Mouse (Mus musculus) testis, postnatal 14 days (tissue): ENCODE results near the gene Nrl.

ENCODE experiments used
- DNase-seq: peaks from one replicate; pipeline ENCODE4 v3.0.0; 2021; ENCODE audit warnings: low spot score

Nrl gene

DNA sequence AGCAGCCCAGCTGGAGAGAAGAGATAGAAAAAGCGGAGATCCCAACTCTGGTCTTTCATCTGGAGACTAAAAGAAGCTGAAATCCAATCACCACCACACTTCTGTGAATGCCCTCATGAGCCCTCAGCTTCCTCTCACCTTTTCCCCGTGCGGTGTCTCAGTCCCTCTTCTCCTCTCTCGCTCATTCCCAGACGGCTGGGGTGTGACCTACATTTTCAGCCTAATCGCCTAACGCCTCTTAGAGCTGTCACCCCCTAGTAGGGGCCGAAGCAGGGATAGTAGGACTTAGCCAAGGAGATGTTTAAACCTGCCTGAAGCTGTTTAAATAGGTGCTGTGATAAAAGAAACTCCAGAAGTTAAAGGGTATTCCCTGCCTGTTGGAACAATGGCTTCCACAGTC is at the start of gene Nrl:
TSS of gene Nrl (minus strand) at position 197 of the 400 bp plus-strand sequence.
- no peak for DNase-seq

DNA sequence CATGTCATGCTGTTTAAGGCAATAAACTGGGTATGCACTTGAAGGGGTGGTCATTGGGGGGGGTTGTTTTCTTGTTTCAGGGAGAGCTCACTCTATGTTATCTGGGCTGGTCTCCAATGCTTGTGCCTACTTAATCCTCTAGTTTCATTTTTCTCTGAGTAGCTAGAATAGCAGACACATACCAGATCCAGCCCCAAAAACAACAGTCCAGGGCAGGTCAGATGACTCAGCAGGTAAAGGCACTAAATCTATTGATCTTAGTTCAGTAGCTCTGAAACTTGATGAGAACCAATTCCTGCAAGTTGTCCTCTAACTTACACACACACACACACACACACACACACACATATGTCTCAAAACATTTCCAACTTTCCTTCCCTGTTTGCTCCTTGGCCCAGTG is 47.0 kb upstream of the Nrl start:
- DNase-seq: no peak

DNA sequence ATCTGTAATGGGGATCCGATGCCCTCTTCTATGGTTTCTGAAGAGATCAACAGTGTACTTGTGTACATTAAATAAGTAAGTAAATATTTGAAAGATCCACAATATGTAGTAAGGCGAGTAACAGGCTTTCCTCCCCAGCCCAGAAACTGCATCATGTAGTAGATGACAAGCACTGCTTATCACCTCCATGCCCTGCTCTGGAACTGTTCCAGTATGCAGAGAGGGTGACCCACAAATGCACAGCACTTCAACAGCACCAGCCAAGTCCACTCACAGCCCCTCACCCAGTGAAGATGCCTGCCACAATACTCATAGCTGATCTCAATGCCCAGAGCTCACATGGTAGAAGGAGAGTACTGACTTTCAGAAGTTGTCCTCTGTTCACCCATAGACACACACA is 45.8 kb upstream of the Nrl start:
- no peak for DNase-seq

DNA sequence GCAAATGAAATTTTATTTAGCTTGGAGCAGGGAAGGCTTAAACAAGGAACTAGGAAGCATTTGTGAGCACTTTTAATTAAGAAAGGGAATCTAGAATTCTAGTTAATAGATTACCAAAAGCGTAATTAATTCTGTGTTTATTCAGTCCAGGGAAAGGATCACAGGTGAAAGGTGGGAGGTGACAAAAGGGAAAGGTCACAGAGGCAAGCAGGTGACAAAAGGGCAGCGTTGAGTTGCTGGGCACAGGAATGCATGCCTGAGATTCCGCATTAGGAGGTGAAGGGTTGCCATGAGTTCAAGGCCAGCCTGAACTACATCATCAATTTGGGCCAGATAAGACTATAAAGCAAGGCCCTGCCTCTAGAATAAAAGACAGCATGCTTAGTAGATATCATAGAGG is 42.7 kb upstream of the Nrl start:
- no peak for DNase-seq

DNA sequence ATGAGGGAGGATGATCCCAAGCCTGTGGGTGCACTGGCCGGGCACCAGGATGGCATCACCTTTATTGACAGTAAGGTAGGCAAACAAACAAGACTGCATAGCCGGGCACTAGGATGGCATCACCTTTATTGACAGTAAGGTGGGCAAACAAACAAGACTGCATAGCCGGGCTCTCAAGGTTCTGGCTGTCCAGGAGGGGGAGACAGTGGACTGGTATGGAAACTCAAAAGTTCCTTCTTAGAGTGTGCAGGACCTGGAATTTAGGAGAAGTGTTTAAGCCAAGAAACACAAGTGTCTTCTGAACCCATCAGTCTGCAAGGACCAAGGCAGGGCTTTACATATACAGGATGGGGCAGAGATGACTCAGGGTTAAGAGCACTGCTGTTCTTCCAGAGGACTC is 41.0 kb upstream of the Nrl start:
- no peak for DNase-seq

DNA sequence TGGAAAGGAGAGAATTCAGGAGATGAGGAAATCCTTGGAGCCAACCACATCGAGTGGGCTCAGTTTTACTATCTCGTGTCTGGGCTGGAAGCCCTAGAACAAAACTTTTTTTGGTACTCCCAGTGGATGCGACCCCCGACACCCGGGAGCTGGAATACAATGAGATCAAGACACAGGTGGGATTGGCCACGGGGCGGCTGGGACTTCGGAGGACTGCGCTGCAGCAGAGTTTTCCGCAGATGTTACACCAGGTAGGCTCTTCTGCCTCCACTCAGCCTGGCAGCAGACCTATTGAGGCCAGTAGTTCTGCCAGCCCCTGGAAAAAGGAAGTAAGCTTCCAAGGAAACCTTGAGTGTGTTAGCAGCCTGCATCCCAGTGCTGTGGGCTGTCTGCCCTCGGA is 38.5 kb upstream of the Nrl start:
- DNase-seq: peak; percentile 8

DNA sequence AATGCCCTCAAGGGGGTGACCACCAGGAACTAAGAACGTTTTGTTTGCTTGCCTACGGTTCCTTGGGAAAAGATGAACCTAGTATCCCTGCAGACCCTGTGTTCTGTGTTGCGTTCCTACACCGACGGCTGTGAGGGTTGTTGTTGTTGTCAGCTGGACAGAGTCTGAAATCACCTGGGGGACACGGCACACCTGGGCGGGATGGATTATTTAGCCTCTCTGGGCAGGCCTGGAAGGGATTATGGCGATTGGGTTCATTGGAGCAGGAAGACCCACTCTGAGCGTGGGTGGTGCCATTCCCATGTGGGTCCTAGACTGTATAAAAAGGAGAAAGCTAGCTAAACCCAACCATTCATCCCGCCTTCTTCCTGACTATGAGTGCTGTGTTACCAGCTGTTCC is 37.1 kb upstream of the Nrl start:
- DNase-seq: peak; percentile 17

DNA sequence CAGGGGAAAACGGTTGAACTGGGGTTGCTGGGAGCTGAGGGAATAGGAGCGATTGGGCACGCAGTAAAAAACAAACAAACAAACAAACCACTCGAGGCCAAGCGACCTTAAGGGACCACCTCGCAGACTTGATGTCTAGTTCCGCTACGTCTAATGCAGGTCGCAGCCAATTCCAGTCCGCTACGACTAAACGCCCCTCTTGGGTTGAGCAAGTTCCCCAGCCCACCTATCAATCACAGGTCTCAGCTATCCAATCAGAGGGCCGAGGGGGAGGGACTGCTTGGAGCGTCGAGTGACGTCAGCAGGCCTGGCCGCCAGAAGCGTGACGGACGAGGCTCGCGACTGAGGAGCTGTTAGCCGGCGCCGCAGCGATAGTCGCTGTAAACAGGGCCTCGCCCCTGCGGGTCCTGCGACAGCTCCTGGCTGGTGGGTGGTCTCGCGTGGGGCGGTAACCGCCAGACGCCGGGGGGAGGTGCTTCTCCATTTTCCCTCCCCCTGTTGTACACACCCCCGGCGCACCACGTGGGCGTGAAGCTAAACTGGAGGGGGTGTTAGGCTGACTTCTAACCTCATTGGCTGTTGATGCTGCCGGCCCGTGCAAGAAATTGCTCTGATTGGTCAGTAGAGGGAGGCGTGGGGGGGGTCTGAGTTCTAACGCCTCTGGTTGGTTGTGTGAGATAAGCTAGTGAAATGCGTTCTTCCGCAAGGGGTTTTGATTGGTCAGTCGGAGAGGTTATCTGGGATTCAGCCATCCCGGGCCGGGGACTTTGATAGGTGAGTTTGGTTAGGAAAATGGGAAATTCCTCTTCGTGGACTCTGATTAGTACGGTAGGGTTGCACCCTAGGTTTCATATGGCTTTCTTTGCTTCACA is 35.7 kb upstream of the Nrl start, which contains the start of gene A730061H03Rik:
TSS of gene A730061H03Rik (minus strand) at position 205 of the 872 bp plus-strand sequence.
- peak; percentile 99 for DNase-seq

DNA sequence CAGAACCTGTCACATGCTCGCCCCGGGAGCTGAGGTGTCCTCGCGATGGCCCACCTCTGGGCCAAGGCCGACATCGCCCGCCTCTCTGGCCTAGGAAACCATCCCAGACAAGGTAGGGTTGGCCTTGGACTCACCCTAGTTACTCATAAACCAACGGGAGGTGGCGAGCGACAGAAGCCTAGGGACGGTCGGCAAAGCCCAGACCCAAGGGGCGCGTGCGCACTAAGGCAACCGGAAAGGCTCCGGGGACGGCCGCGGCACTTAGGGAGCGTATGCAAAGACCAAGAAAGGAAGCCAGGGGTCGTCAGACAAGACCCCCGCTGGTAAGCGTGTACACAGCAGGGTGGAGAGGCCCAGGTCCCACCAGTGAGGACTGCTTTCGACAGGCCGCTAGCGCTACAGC is 35.0 kb upstream of the Nrl start, which contains the start of gene Dcaf11:
TSS of gene Dcaf11 (plus strand) at position 208 of the 403 bp plus-strand sequence.
- peak; percentile 93 for DNase-seq

DNA sequence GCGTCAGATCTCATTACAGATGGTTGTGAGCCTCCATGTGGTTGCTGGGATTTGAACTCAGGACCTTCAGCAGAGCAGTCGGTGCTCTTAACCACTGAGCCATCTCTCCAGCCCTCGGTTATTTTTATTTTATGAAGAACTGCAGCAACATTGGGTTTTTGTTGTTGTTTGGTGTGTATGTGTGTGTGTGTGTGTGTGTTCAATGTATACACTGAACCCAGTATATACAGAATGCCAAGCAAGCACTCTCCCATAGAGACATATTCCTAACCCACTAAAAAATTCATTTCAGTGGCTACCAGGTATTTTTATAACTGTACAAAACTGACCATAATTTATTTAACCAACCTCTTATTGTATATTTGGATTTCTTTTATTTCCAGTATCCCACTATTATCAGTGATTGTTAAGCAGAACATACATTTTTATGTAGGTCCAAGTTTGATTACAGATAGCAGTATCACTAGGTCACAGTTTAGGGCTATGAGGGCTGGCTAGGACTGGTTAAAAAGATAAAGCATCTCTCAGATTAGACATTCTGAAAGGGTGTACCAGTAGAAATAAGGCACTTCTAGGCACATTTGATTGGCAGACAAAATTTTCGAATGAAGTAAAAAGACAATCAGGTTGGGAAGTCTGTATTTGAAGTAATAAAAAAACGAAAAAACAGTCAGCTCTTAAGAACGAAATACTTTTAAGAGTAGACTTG is 34.1 kb upstream of the Nrl start:
- DNase-seq: no peak

DNA sequence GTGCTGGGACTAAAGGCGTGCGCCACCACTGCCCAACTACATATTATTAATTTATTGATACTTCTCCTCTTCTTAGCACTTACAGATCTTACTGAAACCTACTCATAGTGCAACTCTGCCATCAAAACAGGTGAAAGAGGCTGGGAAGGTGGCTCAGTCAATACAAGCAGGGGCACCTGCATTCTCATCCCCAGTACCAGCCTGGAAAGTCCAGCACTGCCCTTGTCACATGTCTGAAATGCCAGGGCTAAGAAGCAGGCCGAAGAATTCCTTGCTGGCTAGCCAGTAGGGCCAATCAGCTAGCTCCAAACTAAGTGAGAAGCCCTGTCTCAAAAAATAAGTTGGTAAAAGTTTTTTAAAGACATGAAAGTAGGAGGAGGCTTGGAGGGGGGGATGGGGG is 32.8 kb upstream of the Nrl start:
- DNase-seq: no peak

DNA sequence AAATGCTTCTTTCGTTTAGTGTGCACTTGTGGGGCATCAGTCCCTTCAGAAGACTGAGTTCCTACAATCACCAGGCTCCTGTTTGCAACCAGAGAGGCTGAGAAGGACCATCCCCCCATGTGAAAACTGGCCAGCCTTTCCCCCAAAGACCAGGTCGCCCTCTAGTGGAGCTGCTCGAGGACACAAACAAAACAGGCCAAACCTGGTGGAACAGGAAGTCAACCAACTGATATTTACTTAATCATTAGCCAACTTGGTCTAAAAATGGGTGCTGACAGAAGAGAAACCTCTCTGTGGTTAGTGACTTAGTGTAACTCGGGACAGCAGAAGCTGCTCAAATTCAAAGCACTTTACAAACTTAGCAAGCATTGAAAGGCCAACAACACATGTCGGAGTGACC is 32.2 kb upstream of the Nrl start:
- DNase-seq: peak; percentile 65

DNA sequence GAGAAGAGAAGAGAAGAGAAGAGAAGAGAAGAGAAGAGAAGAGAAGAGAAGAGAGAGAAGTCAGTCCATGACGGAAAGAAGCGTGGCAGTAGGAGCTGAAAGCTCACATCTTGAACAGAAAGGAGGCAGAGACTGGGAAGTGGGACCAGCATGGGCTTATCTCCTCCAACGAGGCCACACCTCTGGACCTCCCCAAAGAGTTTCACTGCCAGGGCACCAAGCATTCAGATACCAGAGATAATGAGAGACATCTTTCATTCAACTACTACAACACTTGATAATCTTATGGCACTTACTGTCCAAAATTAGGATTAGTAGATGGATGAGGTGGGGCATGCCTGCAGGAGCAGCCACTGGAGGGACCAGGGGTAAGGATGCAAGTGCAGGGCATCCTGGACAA is 31.0 kb upstream of the Nrl start:
- DNase-seq: no peak

DNA sequence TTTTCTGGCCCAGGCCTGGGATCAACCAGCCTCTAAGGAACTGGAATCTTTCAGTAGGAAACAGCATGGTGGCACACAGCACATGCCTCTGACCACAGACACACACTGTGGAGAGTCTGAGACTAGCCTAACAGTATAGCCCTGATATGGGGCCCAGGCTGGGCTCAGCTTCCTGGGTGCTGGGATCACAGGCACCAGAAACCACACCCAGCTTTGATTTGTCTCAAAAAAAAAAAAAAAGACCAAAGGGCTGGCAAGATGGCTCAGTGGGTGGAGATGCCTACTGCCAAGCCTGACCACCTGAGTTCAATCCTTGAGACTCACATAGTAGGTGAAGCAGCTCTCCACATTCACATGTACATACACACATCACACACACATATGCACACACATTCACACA is 29.9 kb upstream of the Nrl start:
- DNase-seq: no peak

DNA sequence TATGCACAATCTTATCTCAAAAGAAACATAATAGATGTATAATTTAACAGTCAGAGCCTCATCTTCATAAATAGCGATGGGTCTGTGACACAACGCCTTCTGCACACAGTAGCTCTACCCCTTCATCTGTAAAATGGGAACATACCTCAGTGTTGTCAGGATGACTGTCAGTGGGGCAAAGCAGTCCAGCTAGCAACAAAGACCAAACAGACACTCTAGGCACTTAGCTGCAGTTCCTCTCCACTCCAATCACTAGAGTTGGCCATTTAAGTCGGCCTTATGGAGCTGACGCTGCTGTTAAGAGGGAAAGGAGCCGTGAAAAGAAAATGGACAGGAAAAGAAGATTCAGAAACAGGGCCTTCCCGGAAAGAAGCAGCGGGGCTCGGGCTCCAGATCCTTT is 27.0 kb upstream of the Nrl start:
- no peak for DNase-seq

DNA sequence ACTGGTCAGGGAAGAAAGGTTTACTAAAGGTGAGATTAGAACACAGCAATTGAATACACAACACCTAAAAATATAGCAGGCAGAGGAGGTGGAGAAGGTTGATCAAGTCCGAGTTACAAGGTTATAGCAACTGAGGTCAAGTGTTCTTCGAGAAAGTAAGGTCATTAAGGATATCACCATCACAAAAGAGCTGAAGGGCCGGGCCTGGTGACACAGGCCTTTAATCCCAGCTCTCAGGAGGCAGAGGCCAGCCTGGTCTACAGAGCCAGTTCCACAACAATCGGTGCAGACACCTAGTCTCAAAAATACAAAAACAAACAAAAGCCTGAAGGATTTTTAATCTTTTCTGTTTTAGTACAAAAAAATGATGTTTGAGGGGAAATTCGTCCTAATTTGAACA is 26.6 kb upstream of the Nrl start:
- DNase-seq: no peak

DNA sequence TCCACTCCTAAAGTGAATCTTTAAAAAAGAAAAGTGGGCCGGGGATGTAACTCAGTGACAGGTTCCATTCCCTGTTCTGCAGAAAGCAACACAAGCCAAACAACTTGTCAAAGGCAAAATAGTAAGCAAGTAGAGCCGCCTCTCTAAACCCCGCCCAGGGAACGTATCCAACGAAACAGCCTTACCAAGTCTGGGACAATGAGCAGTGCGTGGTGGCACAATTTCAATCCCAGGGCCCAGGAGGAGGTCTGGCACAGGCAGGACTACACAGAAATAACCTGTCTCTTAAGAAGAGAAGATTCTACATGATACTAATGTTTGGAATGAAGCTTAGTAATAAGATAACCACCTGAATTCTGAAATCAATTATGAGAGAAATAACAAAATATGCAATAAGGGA is 25.4 kb upstream of the Nrl start:
- no peak for DNase-seq

DNA sequence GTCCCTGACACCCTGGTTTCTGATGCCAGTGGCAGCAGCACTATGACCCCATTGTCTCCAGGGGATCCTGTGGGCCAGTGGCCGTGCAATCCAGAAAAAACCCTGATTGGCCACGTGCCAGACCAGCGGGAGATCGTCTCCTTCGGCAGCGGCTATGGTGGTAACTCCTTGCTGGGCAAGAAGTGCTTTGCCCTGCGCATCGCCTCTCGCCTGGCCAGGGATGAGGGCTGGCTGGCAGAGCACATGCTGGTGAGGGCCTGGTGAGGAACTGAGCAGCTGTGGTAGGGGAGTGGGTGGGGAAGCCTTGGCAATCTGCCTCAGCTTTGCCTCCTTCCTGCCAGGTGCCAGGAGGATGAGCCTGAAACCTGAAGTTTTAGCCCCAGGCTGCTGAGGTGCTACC is 19.6 kb upstream of the Nrl start:
- DNase-seq: no peak

DNA sequence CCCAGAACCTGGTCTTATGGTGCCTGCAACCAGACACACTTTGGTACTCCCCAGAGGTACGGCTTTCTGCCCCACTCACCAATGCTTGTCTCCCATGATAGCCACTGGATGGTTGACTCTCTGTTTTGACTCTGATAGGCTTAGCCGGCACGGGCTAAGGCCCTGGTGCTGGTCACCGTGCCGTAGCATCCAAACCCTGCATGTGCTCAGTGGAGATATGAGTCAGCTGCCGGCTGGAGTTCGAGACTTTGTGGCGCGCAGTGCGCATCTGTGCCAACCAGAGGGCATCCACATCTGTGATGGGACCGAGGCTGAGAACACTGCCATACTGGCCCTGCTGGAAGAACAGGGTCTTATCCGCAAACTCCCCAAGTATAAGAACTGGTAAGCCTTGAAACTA is 17.5 kb upstream of the Nrl start:
- DNase-seq: no peak

DNA sequence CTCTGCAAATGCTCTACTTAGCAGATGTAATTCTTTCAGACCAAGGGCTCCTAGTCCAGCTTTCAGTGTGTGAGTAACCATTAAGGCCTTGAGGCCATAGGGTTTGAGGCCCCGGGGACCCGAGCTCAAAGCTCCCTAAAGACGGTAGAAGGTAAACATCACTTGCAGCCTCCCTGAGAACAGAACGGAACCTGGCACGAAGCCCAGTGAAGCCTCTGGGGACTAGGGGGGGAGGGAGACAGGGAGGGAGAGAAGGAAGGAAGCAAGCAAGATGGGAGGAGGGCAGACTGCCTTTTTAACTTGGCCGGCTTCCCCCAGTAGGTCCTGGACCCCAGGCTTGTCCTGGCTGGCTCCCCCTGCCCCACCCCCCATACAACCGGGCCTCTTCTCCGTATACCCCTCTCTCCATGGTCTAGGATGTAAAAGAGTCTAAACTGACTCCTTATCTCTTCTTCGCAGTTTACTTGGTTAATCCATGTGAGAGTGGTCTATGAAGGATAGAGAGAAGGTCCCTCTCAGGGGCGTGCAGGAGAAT is 16.1 kb upstream of the Nrl start:
- peak; percentile 78 for DNase-seq

DNA sequence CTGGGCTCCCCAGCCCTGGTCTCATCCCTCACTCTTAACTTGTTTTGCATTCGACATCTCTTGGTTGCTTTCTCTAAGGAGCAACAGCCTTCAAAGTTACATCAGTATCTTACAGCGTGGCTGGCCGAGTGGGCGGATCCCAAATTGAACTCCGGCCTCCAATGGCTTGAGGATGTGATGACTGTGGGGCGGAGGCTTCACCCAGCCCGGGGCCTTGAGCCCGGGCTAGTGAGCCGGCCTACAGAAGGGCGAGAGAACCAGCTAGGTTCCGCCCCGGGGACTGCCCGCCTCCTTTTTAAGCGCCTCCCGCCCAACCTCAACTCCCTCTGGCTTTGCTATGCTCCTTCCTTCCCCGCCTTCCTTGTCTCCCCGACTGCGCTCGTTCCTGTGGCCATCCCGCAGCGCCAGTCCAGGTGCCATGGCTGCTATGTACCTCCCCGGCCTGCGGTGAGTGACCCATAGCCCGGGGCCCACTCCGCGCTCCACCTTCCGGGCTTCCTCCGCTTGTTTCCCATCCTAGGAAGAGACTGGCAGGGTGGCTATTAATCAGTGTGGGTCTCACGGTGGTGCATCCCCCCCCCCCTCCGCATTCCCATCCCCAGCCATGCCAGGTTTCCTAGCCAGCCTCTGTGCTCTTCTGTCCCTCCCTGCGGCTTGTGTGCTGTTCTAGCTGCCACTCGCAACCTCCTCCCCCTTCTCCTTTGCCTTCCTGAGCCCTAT is 15.4 kb upstream of the Nrl start, which contains the start of gene Pck2:
TSS of gene Pck2 (plus strand) at position 200 of the 720 bp plus-strand sequence.
- DNase-seq: peak; percentile 85

DNA sequence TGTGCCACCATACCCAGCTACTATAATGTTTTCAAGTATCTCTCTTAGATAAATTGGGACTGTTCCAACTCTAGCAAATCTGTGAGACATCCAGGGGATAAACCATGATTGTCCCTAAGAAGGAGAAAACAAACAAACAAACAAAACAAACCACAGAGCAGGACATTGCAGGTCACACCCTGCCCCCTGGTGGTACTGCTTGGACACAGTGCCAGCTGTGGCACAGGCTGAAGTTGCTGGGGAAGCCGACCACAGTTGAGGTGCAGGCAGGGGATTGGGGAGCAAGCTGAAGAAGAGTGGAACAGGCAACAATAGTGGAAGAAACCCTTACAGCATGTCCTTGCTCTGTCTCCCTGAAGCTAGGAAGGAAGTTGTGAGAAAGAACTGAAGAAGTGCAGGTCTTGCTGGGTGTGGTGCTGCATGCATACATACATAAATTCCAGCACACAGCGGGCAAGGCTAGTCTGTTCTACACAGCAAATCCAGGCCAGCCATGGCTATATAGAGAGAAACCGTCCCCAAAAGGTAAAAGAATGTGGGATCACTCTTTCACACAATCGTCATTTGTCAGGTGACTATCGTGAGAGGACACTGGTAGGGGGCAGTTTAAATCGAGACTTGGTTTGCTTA is 11.4 kb upstream of the Nrl start:
- DNase-seq: no peak
